Mouse (Mus musculus): Measurements from ENCODE around the gene Ttll3.

- TF ChIP-seq CTCF (IDR thresholded peaks at IDR 0.05; ENCODE audit: low read depth, low read length) (no peak), POLR2A (IDR thresholded peaks at IDR 0.05; ENCODE audit: insufficient read depth, low read length) (no peak)
These were observed 58.6 kb downstream of the Ttll3 start for GRCm38 (mm10) chr6:113447639-113448038.

Measured in ES-Bruce4 (cell line).